Mouse (Mus musculus): ENCODE results near the gene Fam83f. TPM values are rescaled to one million over a fixed set of nuclear protein-coding genes. Genes with fewer than 3 reads are reported as not detected.
A peak's percentile ranks its signal among the peaks of the same experiment; 100 is the strongest.

Gene Fam83f
- polyA plus RNA-seq, 1 experiment, result 0.25 TPM

DNA sequence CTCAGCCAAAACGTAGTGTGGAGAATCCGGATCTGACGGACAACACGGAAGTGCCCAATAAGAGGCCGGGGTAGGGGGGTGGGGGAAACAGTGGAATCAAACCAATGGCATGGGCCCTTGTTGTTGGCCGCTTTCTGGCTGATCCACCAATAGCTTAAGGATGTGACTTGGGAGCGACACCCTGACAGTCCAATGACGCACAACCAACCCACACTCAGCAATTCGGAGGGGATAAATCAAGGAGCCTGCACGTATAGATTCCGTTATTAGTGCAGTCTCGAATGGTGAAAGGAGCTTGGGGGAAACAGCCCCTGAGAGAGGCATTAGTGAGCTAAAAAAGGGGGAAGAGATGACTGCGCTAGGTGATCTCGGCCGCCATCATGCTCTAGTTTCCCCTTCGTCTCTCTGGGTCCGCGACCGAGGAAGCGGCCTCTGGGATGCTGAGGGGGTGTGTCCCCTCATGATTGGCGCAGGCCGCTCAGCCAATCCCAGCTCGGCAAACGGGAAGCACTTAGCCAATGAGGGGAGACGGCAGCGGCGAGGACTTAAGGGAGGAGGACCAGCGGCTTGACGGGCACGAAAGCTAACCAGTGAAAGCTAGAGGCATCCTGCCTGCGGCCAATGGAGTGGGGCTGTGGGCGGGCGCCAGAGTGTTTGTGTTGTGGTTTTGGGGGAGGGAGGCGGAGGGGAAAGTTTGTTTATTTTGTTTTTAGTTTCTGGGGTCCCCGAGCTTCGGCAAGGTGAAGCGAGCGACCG is 39.1 kb downstream of the Fam83f start, which contains the start of gene Tnrc6b:
Gene Tnrc6b (plus strand): TSS at position 706 of the 756 bp plus-strand sequence.
- H3K27me3 ChIP-seq (ENCODE audit: control insufficient read depth, insufficient read depth, low read length), result no peaks in the 10 kb centered on the region
- TF ChIP-seq CTCF (IDR thresholded peaks at IDR 0.05; ENCODE audit: borderline replicate concordance, insufficient read depth, low read depth, low read length) (no peak), POLR2A (IDR thresholded peaks at IDR 0.05; ENCODE audit: borderline replicate concordance, insufficient read depth, low read length) (peak; percentile 96)
- H3K4me3 ChIP-seq (replicated peaks; ENCODE audit: insufficient read depth, low read depth, low read length), result peak within 1 kb of the TSS; percentile 84
- peaks cover 7% of the 10 kb centered on the region; the same call in 1 of the 2 replicates for H3K4me1 ChIP-seq (ENCODE audit: control insufficient read depth, insufficient read depth, low read length)
- DNase-seq, result peak; percentile 99
- H3K27ac ChIP-seq (ENCODE audit: insufficient read depth, low read length), result peak within 1 kb of the TSS; percentile 98
- under 1% methylated on average over 39 of the region's 39 CpGs for WGBS

DNA sequence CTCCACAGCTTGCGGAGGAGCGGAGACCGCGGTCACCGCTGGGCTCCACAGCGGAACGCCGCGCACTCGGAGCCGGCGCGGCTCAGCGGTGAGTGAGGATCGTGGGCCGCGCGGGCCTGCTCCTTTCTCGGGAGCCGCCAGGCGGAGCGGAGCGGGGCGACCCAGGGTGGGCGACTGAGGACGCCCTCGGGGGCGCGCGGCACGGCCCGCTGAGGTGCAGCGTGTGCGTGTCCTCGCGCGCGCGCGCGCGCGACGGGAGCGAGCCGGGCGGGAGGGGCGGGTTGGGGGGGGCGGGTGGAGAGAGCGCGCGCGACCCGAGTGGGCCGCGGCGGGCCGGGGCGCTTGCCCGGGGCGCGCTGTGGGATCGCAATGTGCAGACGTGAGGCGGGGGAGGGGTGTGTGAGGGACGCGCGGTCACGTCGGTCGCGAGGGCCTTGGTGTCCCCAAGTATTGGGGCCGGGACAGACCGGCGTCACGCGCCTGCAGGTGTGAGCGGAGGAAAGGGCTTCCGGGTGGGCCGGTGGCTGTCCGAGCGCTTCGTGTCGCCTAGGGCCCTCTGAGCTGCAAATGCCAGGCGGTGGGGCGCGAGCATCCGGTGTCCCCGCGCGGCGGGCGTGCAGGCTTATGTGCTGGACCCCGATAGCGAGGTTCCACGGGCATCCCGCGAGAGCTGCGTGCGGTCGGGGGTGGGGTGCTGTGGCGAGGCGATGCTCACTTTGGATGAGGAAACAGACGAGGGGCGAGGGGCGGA is 39.9 kb downstream of the Fam83f start:
- Histone ChIP-seq H3K27ac (ENCODE audit: insufficient read depth, low read length) (peak overlapping the region; percentile 82), H3K4me1 (ENCODE audit: control insufficient read depth, insufficient read depth, low read length) (peaks cover 7% of the 10 kb centered on the region; the same call in 1 of the 2 replicates), H3K4me3 (replicated peaks; ENCODE audit: insufficient read depth, low read depth, low read length) (peak overlapping the region; percentile 78), H3K27me3 (ENCODE audit: control insufficient read depth, insufficient read depth, low read length) (no peaks in the 10 kb centered on the region)
- under 1% methylated on average over 102 of the region's 106 CpGs for WGBS
- peak; percentile 74 to 77 for DNase-seq
- TF ChIP-seq CTCF (IDR thresholded peaks at IDR 0.05; ENCODE audit: borderline replicate concordance, insufficient read depth, low read depth, low read length), result no peak
- no peak for TF ChIP-seq POLR2A (IDR thresholded peaks at IDR 0.05; ENCODE audit: borderline replicate concordance, insufficient read depth, low read length)

DNA sequence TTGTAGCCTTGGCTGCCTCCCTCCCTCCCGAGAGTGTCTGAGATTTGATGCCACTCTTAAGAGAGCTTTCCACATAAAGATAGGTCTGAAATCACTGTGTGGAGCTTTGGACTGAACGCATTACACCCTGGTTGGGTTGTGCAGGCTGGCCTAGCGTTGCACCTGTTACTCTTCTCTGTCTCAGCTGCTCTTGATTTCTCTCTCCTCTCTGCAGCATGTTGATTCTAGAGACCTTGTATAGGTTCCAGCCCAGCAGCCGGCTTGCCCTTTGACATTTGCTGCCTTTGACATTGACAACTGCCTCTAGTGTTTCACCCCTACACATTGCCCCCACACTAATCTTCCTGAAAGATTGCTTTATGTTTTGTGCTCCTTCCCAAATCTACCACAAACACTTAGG is 42.7 kb downstream of the Fam83f start:
- 67% methylated on average over 4 of the region's 4 CpGs for WGBS

DNA sequence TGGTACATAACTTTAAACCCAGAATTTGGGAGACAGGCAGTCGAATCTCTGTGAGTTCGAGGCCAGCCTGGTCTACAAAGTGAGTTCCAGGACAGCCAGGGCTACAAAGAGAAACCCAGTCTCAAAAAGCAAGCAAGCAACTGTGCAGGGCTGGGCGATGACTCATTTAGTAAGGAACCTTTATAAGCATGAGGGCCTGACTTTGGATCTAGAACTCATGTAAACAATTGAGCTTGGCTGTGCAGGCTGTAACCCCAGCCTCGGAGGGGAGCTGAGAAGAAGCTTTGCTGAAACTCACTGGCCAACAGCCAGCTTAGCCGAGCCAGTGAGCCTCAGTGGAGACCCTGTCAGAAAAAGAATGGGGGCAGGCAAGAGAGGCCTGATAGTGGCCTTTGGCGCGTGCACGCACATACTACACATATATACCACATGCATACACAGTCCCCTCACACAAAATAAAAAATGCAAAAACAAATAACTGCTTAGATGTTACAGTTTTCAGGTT is 45.0 kb downstream of the Fam83f start:
- DNase-seq, result no peak
- H3K4me1 ChIP-seq (ENCODE audit: control insufficient read depth, insufficient read depth, low read length), result peaks cover 7% of the 10 kb centered on the region
- H3K27ac ChIP-seq (ENCODE audit: insufficient read depth, low read length), result no peak overlapping the region; the same call in 1 of the 2 replicates
- H3K4me3 ChIP-seq (replicated peaks; ENCODE audit: insufficient read depth, low read depth, low read length), result no peak overlapping the region
- 74% methylated on average over 8 of the region's 8 CpGs for WGBS
- H3K27me3 ChIP-seq (ENCODE audit: control insufficient read depth, insufficient read depth, low read length), result no peaks in the 10 kb centered on the region
- TF ChIP-seq CTCF (IDR thresholded peaks at IDR 0.05; ENCODE audit: borderline replicate concordance, insufficient read depth, low read depth, low read length), result no peak
- no peak for TF ChIP-seq POLR2A (IDR thresholded peaks at IDR 0.05; ENCODE audit: borderline replicate concordance, insufficient read depth, low read length)

More for the DNA sequence above, 42.7 kb downstream of the Fam83f start:
- DNase-seq, result no peak
- Histone ChIP-seq H3K27me3 (ENCODE audit: control insufficient read depth, insufficient read depth, low read length) (no peaks in the 10 kb centered on the region), H3K4me1 (ENCODE audit: control insufficient read depth, insufficient read depth, low read length) (no peaks in the 10 kb centered on the region), H3K4me3 (replicated peaks; ENCODE audit: insufficient read depth, low read depth, low read length) (no peak overlapping the region), H3K27ac (ENCODE audit: insufficient read depth, low read length) (no peak overlapping the region)
- TF ChIP-seq POLR2A (IDR thresholded peaks at IDR 0.05; ENCODE audit: borderline replicate concordance, insufficient read depth, low read length) (no peak), CTCF (IDR thresholded peaks at IDR 0.05; ENCODE audit: borderline replicate concordance, insufficient read depth, low read depth, low read length) (no peak)

DNA sequence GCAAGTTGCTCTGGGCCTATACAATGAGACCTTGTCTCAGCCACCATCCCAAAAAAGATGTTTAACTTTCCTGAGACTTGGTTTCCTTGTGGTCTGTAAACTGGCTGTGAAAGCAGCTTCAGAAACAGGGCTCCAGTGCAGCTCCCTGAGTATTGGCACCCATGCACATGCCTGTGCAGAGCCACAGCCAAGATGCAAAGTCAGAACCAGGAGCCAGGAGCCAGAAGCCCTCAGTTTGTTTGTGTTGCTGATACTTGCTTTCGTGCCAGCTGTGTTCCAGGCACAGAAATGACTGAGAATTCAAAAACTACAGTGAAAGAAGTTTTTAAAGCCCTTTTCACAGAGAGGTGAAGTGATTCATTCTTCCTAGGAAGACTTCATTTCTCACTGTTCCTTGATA is 45.8 kb downstream of the Fam83f start:
- peak in 1 of 2 experiments; percentile 47 for DNase-seq
- Histone ChIP-seq H3K27me3 (ENCODE audit: control insufficient read depth, insufficient read depth, low read length) (no peaks in the 10 kb centered on the region), H3K4me3 (replicated peaks; ENCODE audit: insufficient read depth, low read depth, low read length) (no peak overlapping the region), H3K4me1 (ENCODE audit: control insufficient read depth, insufficient read depth, low read length) (peaks cover 7% of the 10 kb centered on the region), H3K27ac (ENCODE audit: insufficient read depth, low read length) (no peak overlapping the region)
- WGBS, result 7% methylated on average over 1 of the region's 1 CpGs
- TF ChIP-seq CTCF (IDR thresholded peaks at IDR 0.05; ENCODE audit: borderline replicate concordance, insufficient read depth, low read depth, low read length), result no peak
- no peak for TF ChIP-seq POLR2A (IDR thresholded peaks at IDR 0.05; ENCODE audit: borderline replicate concordance, insufficient read depth, low read length)

DNA sequence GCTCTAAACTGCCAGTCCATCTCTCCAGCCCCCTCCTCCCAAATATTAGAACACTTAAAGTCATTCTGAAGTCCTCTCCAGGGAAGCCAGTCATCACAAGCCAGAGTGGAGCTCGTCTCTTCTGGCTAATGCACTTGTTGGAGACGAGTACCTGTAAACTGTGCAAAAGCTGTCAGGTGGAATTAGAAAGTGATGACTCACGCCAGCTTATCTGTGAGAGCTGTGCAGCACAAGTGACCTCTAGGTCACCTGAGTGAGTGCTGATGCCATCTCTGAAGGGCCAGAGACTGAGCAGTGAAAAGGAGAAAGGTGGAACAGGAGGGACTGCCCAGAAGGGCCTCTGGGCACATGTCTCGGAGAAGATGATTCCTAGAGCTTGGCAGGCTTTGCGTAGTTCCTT is 48.6 kb downstream of the Fam83f start:
- H3K27ac ChIP-seq (ENCODE audit: insufficient read depth, low read length), result 0 out of 2 replicates have a peak overlapping the region, but pooled peaks have one; percentile 43
- no peak overlapping the region for H3K4me3 ChIP-seq (replicated peaks; ENCODE audit: insufficient read depth, low read depth, low read length)
- WGBS, result 33% methylated on average over 5 of the region's 5 CpGs
- no peaks in the 10 kb centered on the region for H3K27me3 ChIP-seq (ENCODE audit: control insufficient read depth, insufficient read depth, low read length)
- peaks cover 7% of the 10 kb centered on the region for H3K4me1 ChIP-seq (ENCODE audit: control insufficient read depth, insufficient read depth, low read length)
- TF ChIP-seq POLR2A (IDR thresholded peaks at IDR 0.05; ENCODE audit: borderline replicate concordance, insufficient read depth, low read length) (no peak), CTCF (IDR thresholded peaks at IDR 0.05; ENCODE audit: borderline replicate concordance, insufficient read depth, low read depth, low read length) (no peak)
- DNase-seq, result no peak

DNA sequence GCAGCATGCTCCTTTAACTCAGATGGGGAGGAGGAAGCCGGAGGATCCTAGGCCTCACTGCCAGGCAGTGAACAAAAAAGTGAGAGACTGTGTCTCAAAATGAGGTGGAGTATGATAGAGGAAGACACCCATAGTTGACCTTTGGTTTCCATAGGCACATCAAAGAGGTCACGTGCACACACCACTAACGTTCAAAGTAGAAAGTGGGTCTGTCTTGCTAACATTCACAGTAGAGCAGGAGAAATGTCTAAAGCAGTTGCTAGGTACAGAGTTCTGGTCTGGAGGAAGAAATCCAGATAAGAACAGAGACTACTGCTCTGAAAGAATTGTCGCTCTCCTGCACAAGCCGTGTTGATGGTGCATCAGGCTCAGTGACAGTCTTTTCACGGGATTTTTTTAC is 50.2 kb downstream of the Fam83f start:
- 83% methylated on average over 6 of the region's 6 CpGs for WGBS
- Histone ChIP-seq H3K4me3 (replicated peaks; ENCODE audit: insufficient read depth, low read depth, low read length) (no peak overlapping the region), H3K4me1 (ENCODE audit: control insufficient read depth, insufficient read depth, low read length) (peaks cover 7% of the 10 kb centered on the region), H3K27ac (ENCODE audit: insufficient read depth, low read length) (no peak overlapping the region), H3K27me3 (ENCODE audit: control insufficient read depth, insufficient read depth, low read length) (no peaks in the 10 kb centered on the region)
- TF ChIP-seq CTCF (IDR thresholded peaks at IDR 0.05; ENCODE audit: borderline replicate concordance, insufficient read depth, low read depth, low read length), result no peak
- TF ChIP-seq POLR2A (IDR thresholded peaks at IDR 0.05; ENCODE audit: borderline replicate concordance, insufficient read depth, low read length), result no peak
- no peak for DNase-seq
